Mouse (Mus musculus) heart, embryonic 16.5 days (tissue): ENCODE measurements around the gene Gm21915. TPM values are rescaled to one million over a fixed set of nuclear protein-coding genes. Genes with fewer than 3 reads are reported as not detected.

Experiments
- ATAC-seq: fragments of 200-750 bp; cut with Nextera tagmentation; replicated peaks from 2 replicates; pipeline ENCODE4 v1.8.0; 2017; ENCODE audit warnings: moderate number of reproducible peaks; ENCODE audit not compliant: insufficient read depth, low FRiP score; ENCODE audit errors: extremely low read depth
- H3K27ac ChIP-seq: fragments of 300-500 bp; sonication (generic); 2 replicates; pipeline ENCODE4 v1.5.1; 2014; ENCODE audit warnings: mild to moderate bottlenecking, low read length, control low read depth, moderate library complexity
- H3K27me3 ChIP-seq: fragments of 300-500 bp; sonication (generic); 2 replicates; pipeline ENCODE4 v1.6.1; 2014; ENCODE audit warnings: low read length, mixed read lengths; ENCODE audit not compliant: control insufficient read depth, insufficient read depth
- H3K36me3 ChIP-seq: fragments of 300-500 bp; sonication (generic); 2 replicates; pipeline ENCODE4 v1.6.1; 2014; ENCODE audit not compliant: control insufficient read depth, insufficient read depth
- H3K4me1 ChIP-seq: fragments of 300-500 bp; sonication (generic); 2 replicates; pipeline ENCODE4 v1.6.1; 2014; ENCODE audit warnings: low read length, mixed read lengths; ENCODE audit not compliant: control insufficient read depth, insufficient read depth
- H3K4me2 ChIP-seq: fragments of 300-500 bp; sonication (generic); 2 replicates; pipeline ENCODE4 v1.6.1; 2014; ENCODE audit warnings: low read depth, mild to moderate bottlenecking, control low read depth, low read length
- H3K4me3 ChIP-seq: fragments of 300-500 bp; sonication (generic); 2 replicates; pipeline ENCODE4 v1.5.1; 2014; ENCODE audit warnings: mild to moderate bottlenecking, control low read depth, low read length
- H3K9ac ChIP-seq: fragments of 300-500 bp; sonication (generic); 2 replicates; pipeline ENCODE4 v1.6.1; 2014; ENCODE audit warnings: low read length, control low read depth
- H3K9me3 ChIP-seq: fragments of 300-500 bp; sonication (generic); replicated peaks from 2 replicates; pipeline ENCODE4 v1.6.1; 2016; ENCODE audit warnings: low read length; ENCODE audit not compliant: control insufficient read depth
- WGBS: fragments of 180-500 bp; shearing (Covaris S2); extraction: QIAGEN DNeasy Blood & Tissue Kit; methylation state at CpG from one replicate; pipeline ENCODE4 v1.1.7; 2014; 5-methylcytosine and 5-hydroxymethylcytosine counted together
- polyA plus RNA-seq: library from polyadenylated mRNA; unstranded; fragments of >200 nt; fragmentation: Nextera tagmentation; extraction: Ambion mirVana; gene quantifications from 2 replicates; pipeline ENCODE4 v1.2.1, GENCODE M21; 2015

The Gm21915 gene
- polyA plus RNA-seq, 1 experiment from 2014 or later, result not detected

- Histone ChIP-seq H3K27ac (peak overlapping the region; percentile 83), H3K4me2 (peak overlapping the region; percentile 99), H3K4me3 (peak overlapping the region; percentile 69), H3K9ac (peak overlapping the region; percentile 81), H3K9me3 (no peaks in the 10 kb centered on the region), H3K27me3 (peaks cover 23% of the 10 kb centered on the region), H3K36me3 (no peaks in the 10 kb centered on the region), H3K4me1 (no peaks in the 10 kb centered on the region; the same call in 1 of the 2 replicates)
- ATAC-seq, result peak; percentile 35
- WGBS, result under 1% methylated on average over 23 of the region's 23 CpGs
These were observed 16.0 kb downstream of the Gm21915 start for GRCm38 (mm10) chr9:40686421-40686899.

- no peak for ATAC-seq
- 65% methylated on average over 5 of the region's 5 CpGs for WGBS
- peak overlapping the region; percentile 81 for H3K9ac ChIP-seq
These were observed 16.6 kb downstream of the Gm21915 start for GRCm38 (mm10) chr9:40687053-40687452.

DNA sequence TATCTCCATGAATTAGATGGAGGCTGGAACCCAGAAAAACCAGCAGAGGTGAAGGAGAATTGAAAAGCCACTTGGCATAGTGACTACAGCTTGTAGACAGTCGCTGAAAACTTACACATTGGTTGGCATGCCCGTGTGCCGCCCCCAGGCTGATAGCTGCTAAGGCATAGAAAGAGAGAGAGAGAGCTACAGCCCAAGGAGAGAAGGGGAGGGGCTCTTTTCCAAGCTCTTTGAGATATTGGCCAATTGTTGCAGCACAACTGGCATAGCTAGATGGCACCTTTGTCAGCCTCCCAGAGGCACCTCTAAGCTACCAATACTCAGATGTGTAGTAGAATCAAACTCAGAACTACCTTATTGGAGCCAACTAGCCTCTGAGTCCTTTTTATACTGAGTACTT lies 17.1 kb downstream of the Gm21915 start:
- Histone ChIP-seq H3K4me1 (no peaks in the 10 kb centered on the region; the same call in 1 of the 2 replicates), H3K36me3 (no peaks in the 10 kb centered on the region), H3K4me3 (peak overlapping the region; percentile 69), H3K27ac (no peak overlapping the region), H3K9me3 (no peaks in the 10 kb centered on the region), H3K4me2 (peak overlapping the region; percentile 99), H3K9ac (no peak overlapping the region), H3K27me3 (peaks cover 23% of the 10 kb centered on the region)
- no peak for ATAC-seq
- 49% methylated on average over 3 of the region's 3 CpGs for WGBS

More at GRCm38 (mm10) chr9:40687053-40687452, 16.6 kb downstream of the Gm21915 start:
- peaks cover 23% of the 10 kb centered on the region for H3K27me3 ChIP-seq
- no peaks in the 10 kb centered on the region for H3K36me3 ChIP-seq
- peak overlapping the region; percentile 69 for H3K4me3 ChIP-seq
- peak overlapping the region; percentile 83 for H3K27ac ChIP-seq
- no peaks in the 10 kb centered on the region for H3K9me3 ChIP-seq
- peak overlapping the region; percentile 99 for H3K4me2 ChIP-seq
- H3K4me1 ChIP-seq, result no peaks in the 10 kb centered on the region; the same call in 1 of the 2 replicates

DNA sequence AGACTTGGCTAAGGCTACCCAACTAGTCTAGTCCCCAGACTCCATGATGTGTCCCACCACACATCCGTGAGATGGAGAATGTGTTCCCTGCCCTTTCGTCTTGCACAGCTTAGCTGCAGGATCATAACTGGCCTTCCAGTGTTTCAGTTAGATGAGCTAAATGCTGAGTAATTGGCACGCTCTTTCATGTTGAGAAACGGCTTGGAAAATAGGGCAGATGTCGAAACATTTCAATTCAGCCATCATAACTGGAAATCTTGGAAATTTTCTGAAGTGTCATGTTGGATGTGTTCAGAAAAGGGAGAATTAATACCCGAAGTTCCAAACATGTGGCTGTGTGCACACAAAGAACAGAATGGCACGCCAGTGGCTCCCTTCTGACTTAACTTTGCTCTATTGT lies 20.1 kb downstream of the Gm21915 start:
- no peak for ATAC-seq
- no peaks in the 10 kb centered on the region for H3K9me3 ChIP-seq
- WGBS, result 82% methylated on average over 7 of the region's 7 CpGs
- peaks cover 5% of the 10 kb centered on the region; the same call in 1 of the 2 replicates for H3K4me1 ChIP-seq
- peaks cover 23% of the 10 kb centered on the region for H3K27me3 ChIP-seq
- no peak overlapping the region for H3K27ac ChIP-seq
- H3K4me3 ChIP-seq, result no peak overlapping the region
- H3K36me3 ChIP-seq, result no peaks in the 10 kb centered on the region
- no peak overlapping the region for H3K9ac ChIP-seq
- H3K4me2 ChIP-seq, result no peak overlapping the region

DNA sequence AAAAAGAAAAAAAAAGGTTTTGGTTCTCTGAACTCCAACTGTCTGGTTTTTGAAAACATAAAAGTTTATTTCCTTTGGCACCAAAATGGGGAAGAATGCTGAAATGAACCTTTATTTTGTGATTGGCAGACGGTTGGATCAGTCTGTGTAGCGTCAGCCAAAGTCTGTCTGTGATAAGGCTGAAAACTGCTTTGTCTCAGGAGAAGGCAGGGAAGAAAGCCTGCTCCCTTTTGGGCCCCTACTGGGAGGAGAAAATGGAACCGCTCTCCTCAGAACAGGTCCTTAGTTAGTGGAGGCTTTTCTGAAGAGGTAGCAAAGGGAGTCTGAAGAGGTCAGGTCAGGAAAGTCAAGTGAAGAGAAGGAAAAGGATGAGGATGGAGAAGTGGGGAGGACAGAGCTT lies 22.6 kb downstream of the Gm21915 start:
- Histone ChIP-seq H3K27ac (peak overlapping the region; percentile 38; the same call in 1 of the 2 replicates), H3K9ac (no peak overlapping the region), H3K36me3 (no peaks in the 10 kb centered on the region), H3K27me3 (no peaks in the 10 kb centered on the region), H3K4me3 (no peak overlapping the region), H3K9me3 (no peaks in the 10 kb centered on the region), H3K4me1 (peaks cover 5% of the 10 kb centered on the region; the same call in 1 of the 2 replicates), H3K4me2 (no peak overlapping the region)
- no peak for ATAC-seq
- WGBS, result 32% methylated on average over 3 of the region's 3 CpGs

DNA sequence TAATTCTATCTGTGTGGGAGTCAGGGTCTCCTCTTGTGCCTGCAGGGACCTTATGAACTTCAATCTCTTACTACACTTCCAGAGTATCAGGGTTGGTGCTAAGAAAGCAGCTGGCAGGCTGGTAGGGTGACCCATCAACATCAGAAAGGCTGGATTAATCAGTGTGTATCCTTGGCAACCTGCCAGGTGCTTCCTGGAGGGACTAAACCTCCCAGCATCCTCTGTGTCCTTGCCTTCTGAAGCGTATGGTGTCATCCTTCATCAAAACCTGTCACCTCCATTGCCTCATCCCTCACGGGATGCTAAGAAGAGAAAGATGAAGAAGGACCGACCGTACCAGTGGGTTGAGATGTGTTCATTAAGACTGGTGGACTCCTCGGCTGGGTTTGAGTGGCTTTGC lies 23.4 kb downstream of the Gm21915 start:
- no peak overlapping the region for H3K9ac ChIP-seq
- H3K4me1 ChIP-seq, result peaks cover 5% of the 10 kb centered on the region; the same call in 1 of the 2 replicates
- no peaks in the 10 kb centered on the region for H3K9me3 ChIP-seq
- H3K27me3 ChIP-seq, result no peaks in the 10 kb centered on the region
- no peak overlapping the region for H3K4me3 ChIP-seq
- H3K27ac ChIP-seq, result no peak overlapping the region; the same call in 1 of the 2 replicates
- H3K36me3 ChIP-seq, result no peaks in the 10 kb centered on the region
- H3K4me2 ChIP-seq, result no peak overlapping the region
- no peak for ATAC-seq
- 59% methylated on average over 5 of the region's 5 CpGs for WGBS

- Histone ChIP-seq H3K27ac (no peak overlapping the region), H3K4me1 (peaks cover 5% of the 10 kb centered on the region; the same call in 1 of the 2 replicates), H3K4me3 (no peak overlapping the region), H3K27me3 (no peaks in the 10 kb centered on the region), H3K9ac (no peak overlapping the region), H3K9me3 (no peaks in the 10 kb centered on the region), H3K4me2 (no peak overlapping the region), H3K36me3 (no peaks in the 10 kb centered on the region)
- WGBS, result 79% methylated on average over 12 of the region's 12 CpGs
- ATAC-seq, result no peak
These were observed 23.9 kb downstream of the Gm21915 start for GRCm38 (mm10) chr9:40694284-40694683.

DNA sequence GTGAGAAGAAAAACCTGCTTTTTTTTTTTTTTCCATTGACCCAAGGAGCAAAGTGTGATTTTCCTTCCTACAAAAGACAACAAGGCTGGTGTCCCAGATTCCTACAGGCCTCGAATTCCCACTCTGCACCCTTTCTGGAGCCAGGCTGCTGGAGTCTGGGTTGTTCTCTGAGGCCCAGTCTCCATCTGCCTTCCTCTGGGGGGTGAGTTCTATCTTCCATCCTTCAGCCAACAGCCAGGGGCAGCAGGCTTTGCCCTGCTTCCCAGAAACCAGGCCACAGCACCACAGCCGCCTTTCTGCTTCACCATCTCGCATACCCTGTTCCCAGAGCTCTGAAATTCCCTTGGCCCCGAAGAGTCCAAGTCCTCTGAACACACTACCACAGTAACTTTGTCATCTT lies 25.7 kb downstream of the Gm21915 start:
- no peak overlapping the region for H3K27ac ChIP-seq
- no peaks in the 10 kb centered on the region for H3K36me3 ChIP-seq
- ATAC-seq, result no peak
- no peaks in the 10 kb centered on the region for H3K27me3 ChIP-seq
- no peak overlapping the region for H3K4me2 ChIP-seq
- H3K4me1 ChIP-seq, result peaks cover 5% of the 10 kb centered on the region; the same call in 1 of the 2 replicates
- 77% methylated on average over 4 of the region's 4 CpGs for WGBS
- H3K4me3 ChIP-seq, result no peak overlapping the region
- no peaks in the 10 kb centered on the region for H3K9me3 ChIP-seq
- no peak overlapping the region for H3K9ac ChIP-seq

DNA sequence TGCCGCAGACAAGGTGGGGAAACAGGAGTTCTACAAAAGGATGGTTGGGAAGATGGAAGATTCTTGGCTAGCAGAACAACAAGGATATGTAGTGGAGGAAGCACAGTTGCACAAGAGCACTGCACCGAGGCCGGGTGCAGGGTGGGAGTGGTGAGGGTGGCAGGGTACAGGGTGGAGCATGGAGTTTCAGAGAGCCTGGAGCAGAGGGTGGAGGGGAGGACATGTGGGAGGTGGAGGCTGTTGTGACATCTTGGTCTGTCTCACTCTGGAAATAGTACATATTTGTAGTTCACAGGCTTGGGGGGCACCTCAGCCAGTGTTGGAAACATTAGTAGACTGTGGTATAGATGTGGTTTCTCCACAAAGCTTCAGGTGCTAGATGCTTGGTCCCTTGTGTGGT lies 28.8 kb downstream of the Gm21915 start:
- no peaks in the 10 kb centered on the region for H3K36me3 ChIP-seq
- H3K9me3 ChIP-seq, result no peaks in the 10 kb centered on the region
- H3K27me3 ChIP-seq, result no peaks in the 10 kb centered on the region
- no peak overlapping the region for H3K9ac ChIP-seq
- H3K4me2 ChIP-seq, result no peak overlapping the region
- H3K4me3 ChIP-seq, result no peak overlapping the region
- WGBS, result 84% methylated on average over 3 of the region's 3 CpGs
- H3K27ac ChIP-seq, result no peak overlapping the region
- H3K4me1 ChIP-seq, result no peaks in the 10 kb centered on the region
- no peak for ATAC-seq
